Mouse (Mus musculus): ENCODE data around the gene Pxn.
"Not testable (repeated sequence)": the region's sequence is repeated elsewhere in the genome, so short reads cannot be mapped to it uniquely, and the experiment has no call there.

Gene Pxn

GRCm38 (mm10) chr5:115569721-115570120 lies 63.2 kb downstream of the Pxn start:
- no peak for ATAC-seq (ENCODE audit: insufficient number of reproducible peaks, low FRiP score, low TSS enrichment)

GRCm38 (mm10) chr5:115571086-115571485 lies 64.6 kb downstream of the Pxn start:
- ATAC-seq (ENCODE audit: insufficient number of reproducible peaks, low FRiP score, low TSS enrichment): no peak

- no peak for ATAC-seq (ENCODE audit: insufficient number of reproducible peaks, low FRiP score, low TSS enrichment)
Measured at GRCm38 (mm10) chr5:115572679-115573535, 66.4 kb downstream of the Pxn start.

GRCm38 (mm10) chr5:115574992-115575391 lies 68.5 kb downstream of the Pxn start:
- ATAC-seq (ENCODE audit: insufficient number of reproducible peaks, low FRiP score, low TSS enrichment): no peak

- not testable (repeated sequence) for ATAC-seq (ENCODE audit: insufficient number of reproducible peaks, low FRiP score, low TSS enrichment)
Measured at GRCm38 (mm10) chr5:115577686-115578085, 71.2 kb downstream of the Pxn start.

- ATAC-seq (ENCODE audit: insufficient number of reproducible peaks, low FRiP score, low TSS enrichment): 0 out of 2 replicates have a peak, but pooled peaks have one; percentile 45
Measured at GRCm38 (mm10) chr5:115578922-115579321, 72.4 kb downstream of the Pxn start.

- ATAC-seq (ENCODE audit: insufficient number of reproducible peaks, low FRiP score, low TSS enrichment): peak; percentile 56; the same call in 1 of the 2 replicates
Measured at GRCm38 (mm10) chr5:115579363-115579762, 72.9 kb downstream of the Pxn start.

- ATAC-seq (ENCODE audit: insufficient number of reproducible peaks, low FRiP score, low TSS enrichment): no peak
Measured at GRCm38 (mm10) chr5:115580229-115581001, 73.9 kb downstream of the Pxn start.

- no peak for ATAC-seq (ENCODE audit: insufficient number of reproducible peaks, low FRiP score, low TSS enrichment)
Measured at GRCm38 (mm10) chr5:115581662-115582061, 75.2 kb downstream of the Pxn start.

GRCm38 (mm10) chr5:115585616-115586015 lies 79.1 kb downstream of the Pxn start:
- ATAC-seq (ENCODE audit: insufficient number of reproducible peaks, low FRiP score, low TSS enrichment): no peak

GRCm38 (mm10) chr5:115586166-115586565 lies 79.7 kb downstream of the Pxn start:
- no peak for ATAC-seq (ENCODE audit: insufficient number of reproducible peaks, low FRiP score, low TSS enrichment)

GRCm38 (mm10) chr5:115586780-115587179 lies 80.3 kb downstream of the Pxn start:
- no peak for ATAC-seq (ENCODE audit: insufficient number of reproducible peaks, low FRiP score, low TSS enrichment)

GRCm38 (mm10) chr5:115591028-115591427 lies 84.6 kb downstream of the Pxn start:
- ATAC-seq (ENCODE audit: insufficient number of reproducible peaks, low FRiP score, low TSS enrichment): no peak

- ATAC-seq (ENCODE audit: insufficient number of reproducible peaks, low FRiP score, low TSS enrichment): no peak
Measured at GRCm38 (mm10) chr5:115591506-115591905, 85.0 kb downstream of the Pxn start.

GRCm38 (mm10) chr5:115603561-115603960 lies 97.1 kb downstream of the Pxn start:
- no peak for ATAC-seq (ENCODE audit: insufficient number of reproducible peaks, low FRiP score, low TSS enrichment)

Measured in cerebellum, adult (tissue).